Mouse (Mus musculus): ENCODE data around the gene Grik4. TPM values are rescaled to one million over a fixed set of nuclear protein-coding genes. Genes with fewer than 3 reads are reported as not detected.

Grik4 gene
- polyA plus RNA-seq, 1 experiment from 2014 or later: 2.2 TPM

- no peak for DNase-seq (ENCODE audit: low spot score)
- WGBS: 34% methylated on average over 8 of the region's 9 CpGs
- no peak for ATAC-seq (replicated peaks; ENCODE audit: low FRiP score)
- no peaks in the 10 kb centered on the region for H3K9me3 ChIP-seq (ENCODE audit: control insufficient read depth, low read length)
- no peak overlapping the region for H3K27ac ChIP-seq (ENCODE audit: low read depth, low read length)
- no peaks in the 10 kb centered on the region for H3K36me3 ChIP-seq (ENCODE audit: control insufficient read depth, insufficient read depth, low read length)
- H3K4me2 ChIP-seq: no peak overlapping the region
- no peaks in the 10 kb centered on the region for H3K27me3 ChIP-seq (replicated peaks; ENCODE audit: control insufficient read depth, insufficient read depth, low read length)
- 0 out of 2 replicates have a peak, but pooled peaks cover 4% of the 10 kb centered on the region for H3K4me1 ChIP-seq (replicated peaks; ENCODE audit: control insufficient read depth, insufficient read depth, low read length)
- no peak overlapping the region for H3K4me3 ChIP-seq (ENCODE audit: low read depth, low read length)
- H3K9ac ChIP-seq (ENCODE audit: low read depth, low read length): no peak overlapping the region
Observed at GRCm38 (mm10) chr9:42848061-42848460, 96.2 kb downstream of the Grik4 start.

- H3K9me3 ChIP-seq (ENCODE audit: control insufficient read depth, low read length): no peaks in the 10 kb centered on the region
- 73% methylated on average over 10 of the region's 10 CpGs for WGBS
- DNase-seq (ENCODE audit: low spot score): no peak
- no peak overlapping the region for H3K4me2 ChIP-seq
- H3K27me3 ChIP-seq (replicated peaks; ENCODE audit: control insufficient read depth, insufficient read depth, low read length): no peaks in the 10 kb centered on the region
- H3K4me1 ChIP-seq (replicated peaks; ENCODE audit: control insufficient read depth, insufficient read depth, low read length): 0 out of 2 replicates have a peak, but pooled peaks cover 4% of the 10 kb centered on the region
- no peak overlapping the region for H3K4me3 ChIP-seq (ENCODE audit: low read depth, low read length)
- H3K27ac ChIP-seq (ENCODE audit: low read depth, low read length): no peak overlapping the region
- H3K36me3 ChIP-seq (ENCODE audit: control insufficient read depth, insufficient read depth, low read length): no peaks in the 10 kb centered on the region
- ATAC-seq (replicated peaks; ENCODE audit: low FRiP score): no peak
- H3K9ac ChIP-seq (ENCODE audit: low read depth, low read length): no peak overlapping the region
Observed at GRCm38 (mm10) chr9:42846676-42847425, 97.4 kb downstream of the Grik4 start.

GRCm38 (mm10) chr9:42846139-42846538, 98.2 kb downstream of the Grik4 start:
- Histone ChIP-seq H3K4me2 (no peak overlapping the region), H3K36me3 (ENCODE audit: control insufficient read depth, insufficient read depth, low read length) (no peaks in the 10 kb centered on the region), H3K27ac (ENCODE audit: low read depth, low read length) (no peak overlapping the region), H3K9ac (ENCODE audit: low read depth, low read length) (no peak overlapping the region), H3K4me1 (replicated peaks; ENCODE audit: control insufficient read depth, insufficient read depth, low read length) (0 out of 2 replicates have a peak, but pooled peaks cover 4% of the 10 kb centered on the region), H3K9me3 (ENCODE audit: control insufficient read depth, low read length) (no peaks in the 10 kb centered on the region), H3K4me3 (ENCODE audit: low read depth, low read length) (no peak overlapping the region), H3K27me3 (replicated peaks; ENCODE audit: control insufficient read depth, insufficient read depth, low read length) (no peaks in the 10 kb centered on the region)
- ATAC-seq (replicated peaks; ENCODE audit: low FRiP score) (no peak), DNase-seq (ENCODE audit: low spot score) (no peak)
- 32% methylated on average over 4 of the region's 4 CpGs for WGBS

- no peaks in the 10 kb centered on the region for H3K36me3 ChIP-seq (ENCODE audit: control insufficient read depth, insufficient read depth, low read length)
- 0 out of 2 replicates have a peak, but pooled peaks cover 4% of the 10 kb centered on the region for H3K4me1 ChIP-seq (replicated peaks; ENCODE audit: control insufficient read depth, insufficient read depth, low read length)
- H3K27ac ChIP-seq (ENCODE audit: low read depth, low read length): no peak overlapping the region
- WGBS: 76% methylated on average over 5 of the region's 5 CpGs
- no peak overlapping the region for H3K4me2 ChIP-seq
- no peak for ATAC-seq (replicated peaks; ENCODE audit: low FRiP score)
- no peak overlapping the region for H3K4me3 ChIP-seq (ENCODE audit: low read depth, low read length)
- H3K9ac ChIP-seq (ENCODE audit: low read depth, low read length): no peak overlapping the region
- no peak for DNase-seq (ENCODE audit: low spot score)
- H3K27me3 ChIP-seq (replicated peaks; ENCODE audit: control insufficient read depth, insufficient read depth, low read length): no peaks in the 10 kb centered on the region
- no peaks in the 10 kb centered on the region for H3K9me3 ChIP-seq (ENCODE audit: control insufficient read depth, low read length)
Observed at GRCm38 (mm10) chr9:42844301-42844700, 100.0 kb downstream of the Grik4 start.

GRCm38 (mm10) chr9:42838299-42838698, 106.0 kb downstream of the Grik4 start:
- Histone ChIP-seq H3K4me1 (replicated peaks; ENCODE audit: control insufficient read depth, insufficient read depth, low read length) (peaks cover 3% of the 10 kb centered on the region; the same call in 1 of the 2 replicates), H3K9me3 (ENCODE audit: control insufficient read depth, low read length) (no peaks in the 10 kb centered on the region)
- WGBS: 34% methylated on average over 5 of the region's 5 CpGs

GRCm38 (mm10) chr9:42837498-42837897, 106.8 kb downstream of the Grik4 start:
- Histone ChIP-seq H3K4me3 (ENCODE audit: low read depth, low read length) (no peak overlapping the region), H3K4me2 (no peak overlapping the region), H3K27ac (ENCODE audit: low read depth, low read length) (no peak overlapping the region), H3K27me3 (replicated peaks; ENCODE audit: control insufficient read depth, insufficient read depth, low read length) (no peaks in the 10 kb centered on the region), H3K9ac (ENCODE audit: low read depth, low read length) (no peak overlapping the region), H3K9me3 (ENCODE audit: control insufficient read depth, low read length) (no peaks in the 10 kb centered on the region), H3K36me3 (ENCODE audit: control insufficient read depth, insufficient read depth, low read length) (no peaks in the 10 kb centered on the region), H3K4me1 (replicated peaks; ENCODE audit: control insufficient read depth, insufficient read depth, low read length) (peaks cover 3% of the 10 kb centered on the region; the same call in 1 of the 2 replicates)
- DNase-seq (ENCODE audit: low spot score) (no peak), ATAC-seq (replicated peaks; ENCODE audit: low FRiP score) (no peak)
- WGBS: 39% methylated on average over 6 of the region's 6 CpGs

More at GRCm38 (mm10) chr9:42838299-42838698, 106.0 kb downstream of the Grik4 start:
- Histone ChIP-seq H3K4me3 (ENCODE audit: low read depth, low read length) (no peak overlapping the region), H3K4me2 (no peak overlapping the region), H3K27me3 (replicated peaks; ENCODE audit: control insufficient read depth, insufficient read depth, low read length) (no peaks in the 10 kb centered on the region), H3K36me3 (ENCODE audit: control insufficient read depth, insufficient read depth, low read length) (no peaks in the 10 kb centered on the region), H3K27ac (ENCODE audit: low read depth, low read length) (no peak overlapping the region), H3K9ac (ENCODE audit: low read depth, low read length) (no peak overlapping the region)
- ATAC-seq (replicated peaks; ENCODE audit: low FRiP score) (no peak), DNase-seq (ENCODE audit: low spot score) (no peak)

- ATAC-seq (replicated peaks; ENCODE audit: low FRiP score) (no peak), DNase-seq (ENCODE audit: low spot score) (no peak)
- WGBS: 61% methylated on average over 6 of the region's 6 CpGs
- Histone ChIP-seq H3K9ac (ENCODE audit: low read depth, low read length) (no peak overlapping the region), H3K27me3 (replicated peaks; ENCODE audit: control insufficient read depth, insufficient read depth, low read length) (no peaks in the 10 kb centered on the region), H3K4me3 (ENCODE audit: low read depth, low read length) (no peak overlapping the region), H3K36me3 (ENCODE audit: control insufficient read depth, insufficient read depth, low read length) (no peaks in the 10 kb centered on the region), H3K4me2 (no peak overlapping the region), H3K9me3 (ENCODE audit: control insufficient read depth, low read length) (no peaks in the 10 kb centered on the region), H3K27ac (ENCODE audit: low read depth, low read length) (no peak overlapping the region), H3K4me1 (replicated peaks; ENCODE audit: control insufficient read depth, insufficient read depth, low read length) (no peaks in the 10 kb centered on the region)
Observed at GRCm38 (mm10) chr9:42831558-42831957, 112.7 kb downstream of the Grik4 start.

GRCm38 (mm10) chr9:42819247-42819646, 125.0 kb downstream of the Grik4 start:
- DNase-seq (ENCODE audit: low spot score): no peak
- Histone ChIP-seq H3K27me3 (replicated peaks; ENCODE audit: control insufficient read depth, insufficient read depth, low read length) (no peaks in the 10 kb centered on the region), H3K27ac (ENCODE audit: low read depth, low read length) (no peak overlapping the region), H3K9ac (ENCODE audit: low read depth, low read length) (no peak overlapping the region), H3K4me2 (no peak overlapping the region), H3K4me1 (replicated peaks; ENCODE audit: control insufficient read depth, insufficient read depth, low read length) (no peaks in the 10 kb centered on the region), H3K9me3 (ENCODE audit: control insufficient read depth, low read length) (no peaks in the 10 kb centered on the region), H3K4me3 (ENCODE audit: low read depth, low read length) (no peak overlapping the region), H3K36me3 (ENCODE audit: control insufficient read depth, insufficient read depth, low read length) (no peaks in the 10 kb centered on the region)
- no peak for ATAC-seq (replicated peaks; ENCODE audit: low FRiP score)
- 54% methylated on average over 3 of the region's 3 CpGs for WGBS

GRCm38 (mm10) chr9:42816815-42817214, 127.5 kb downstream of the Grik4 start:
- WGBS: 83% methylated on average over 1 of the region's 1 CpGs
- no peaks in the 10 kb centered on the region for H3K27me3 ChIP-seq (replicated peaks; ENCODE audit: control insufficient read depth, insufficient read depth, low read length)
- no peaks in the 10 kb centered on the region for H3K4me1 ChIP-seq (replicated peaks; ENCODE audit: control insufficient read depth, insufficient read depth, low read length)
- H3K9me3 ChIP-seq (ENCODE audit: control insufficient read depth, low read length): no peaks in the 10 kb centered on the region
- no peak overlapping the region for H3K4me2 ChIP-seq
- DNase-seq (ENCODE audit: low spot score) (no peak), ATAC-seq (replicated peaks; ENCODE audit: low FRiP score) (no peak)
- no peak overlapping the region for H3K27ac ChIP-seq (ENCODE audit: low read depth, low read length)
- H3K4me3 ChIP-seq (ENCODE audit: low read depth, low read length): no peak overlapping the region
- H3K36me3 ChIP-seq (ENCODE audit: control insufficient read depth, insufficient read depth, low read length): no peaks in the 10 kb centered on the region
- no peak overlapping the region for H3K9ac ChIP-seq (ENCODE audit: low read depth, low read length)
